Mouse (Mus musculus) kidney, adult 2 months (tissue): ENCODE results near the gene Sema4a.

Experiments used
- CTCF ChIP-seq: fragments of 200-500 bp; conservative IDR thresholded peaks from 2 replicates; pipeline ENCODE4 v1.5.1; 2011; ENCODE audit warnings: low read depth, mild to moderate bottlenecking, control low read depth, low read length, moderate library complexity, mixed read lengths; ENCODE audit not compliant: insufficient read depth, insufficient read length
- POLR2A ChIP-seq: fragments of 200-500 bp; IDR thresholded peaks from one replicate; pipeline ENCODE4 v1.6.1; 2011; ENCODE audit warnings: low read depth, low read length, control low read depth

DNA sequence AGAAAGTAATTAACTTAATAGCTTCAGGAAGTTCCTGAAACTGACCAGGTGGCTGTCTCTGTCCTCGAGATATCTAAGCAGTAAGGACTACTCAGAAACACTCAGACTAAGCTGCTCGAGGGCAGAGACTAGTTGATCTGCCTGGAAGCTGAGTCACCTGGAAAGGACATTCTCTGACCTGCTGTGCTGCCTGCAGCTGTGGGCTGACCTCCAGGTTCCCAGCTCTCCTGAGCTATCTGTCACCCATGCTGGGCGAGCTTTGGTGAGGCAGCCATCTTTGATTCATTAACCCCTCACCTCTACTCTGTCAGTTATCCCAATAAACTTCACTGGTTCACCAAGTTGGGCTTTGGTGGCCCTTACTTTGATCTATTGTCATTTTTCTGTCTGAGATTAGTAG is 18.2 kb upstream of the Sema4a start:
- no peak for TF ChIP-seq CTCF
- TF ChIP-seq POLR2A, result no peak
